10 mouse cellular contexts compared by ENCODE assay signal in genomic region chr7:117419041-117419440, GRCm38 (mm10). TPM values are rescaled to one million over a fixed set of nuclear protein-coding genes. Genes with fewer than 3 reads are reported as not detected.
DNase-seq lines count a peak whose midpoint lies in the region; ATAC-seq lines count a peak whose summit lies in the region.
"Had no signal": no experiment of that assay in that cellular context is flagged by ENCODE, and none has a peak within 500 bp of the region (broad histone marks: within the 10 kb centered on the region; RNA-seq: fewer than 3 reads in every experiment).

No protein-coding gene starts in this region.

- DNase-seq in gastrocnemius, postnatal 14 days, result peak; percentile 29
- DNase-seq in gastrocnemius, postnatal 4 days (ENCODE audit: low spot score in 2 of 2), result no peak
- peak; percentile 54 for DNase-seq in right cerebral cortex, postnatal 4 days
- DNase-seq in right cerebral cortex, adult 18-20 months, result no peak
- no peak for DNase-seq in cerebellum, adult 8-10 months
- no peak for DNase-seq in left cerebral cortex, adult 11 months (ENCODE audit: low spot score)
- DNase-seq: right cerebral cortex, postnatal 25 days; thymus, postnatal 36 days had no signal

- intact Hi-C loops in gastrocnemius, postnatal 14 days (cut with DNase I; ENCODE audit: low total_unique reads), result loop anchor here (5.0 kb wide), 1 partner anchor 693 kb away; no protein-coding TSS in a partner anchor

- peak; percentile 61 for ATAC-seq in megakaryocyte-erythroid progenitor cell, adult 5-6 weeks (replicated peaks; ENCODE audit: low FRiP score, low TSS enrichment, poor library complexity, severe bottlenecking)
- no peak for ATAC-seq in activated CD4-positive, CD25-positive, alpha-beta regulatory T cell, adult 4 months

RNA-seq across cellular contexts. Expression of gene Xylt1, which starts 38.3 kb away (rescaled TPM):
- 1 to 10 TPM; 4.2 to 5.4 TPM for total RNA-seq in gastrocnemius, postnatal 14 days (2021)
- total RNA-seq in gastrocnemius, postnatal 4 days (2021), result 1 to 10 TPM; 7.6 to 8.6 TPM
- total RNA-seq in megakaryocyte-erythroid progenitor cell, adult 5-6 weeks (2014; fragmentation: Nextera tagmentation), result 14.5 and 21.6 TPM in 2 replicates
- 12.7 and 13.6 TPM in 2 replicates for total RNA-seq in megakaryocyte-erythroid progenitor cell, adult 5-6 weeks (2017)
- 1 to 10 TPM; 1.9 to 3.2 TPM for polyA plus RNA-seq in activated CD4-positive, CD25-positive, alpha-beta regulatory T cell, adult 4 months (2017; shearing (Covaris generic))

Comparison
In these comparisons a context has a peak if more than half of its experiments do, and no peak if none do; other contexts are left out.
1. DNase-seq: peak in gastrocnemius, postnatal 14 days (single experiment) and right cerebral cortex, postnatal 4 days (single experiment); none in gastrocnemius, postnatal 4 days (0 of 2), right cerebral cortex, adult 18-20 months (single experiment), cerebellum, adult 8-10 months (single experiment) and left cerebral cortex, adult 11 months (single experiment).